In genomic region chr1:162609633-162610250, GRCm38 (mm10) we compare ENCODE assay signal across 26 mouse cellular contexts. TPM values are rescaled to one million over a fixed set of nuclear protein-coding genes. Genes with fewer than 3 reads are reported as not detected.
DNase-seq lines count a peak whose midpoint lies in the region; ATAC-seq and TF ChIP-seq lines count a peak whose summit lies in the region.
"Had no signal": no experiment of that assay in that cellular context is flagged by ENCODE, and none has a peak within 500 bp of the region (broad histone marks: within the 10 kb centered on the region; RNA-seq: fewer than 3 reads in every experiment).

No protein-coding gene starts in this region.

- no peak overlapping the region for H3K9ac ChIP-seq in forebrain, embryonic 16.5 days (replicated peaks; ENCODE audit: low read depth, low read length)
- H3K9ac ChIP-seq in forebrain, embryonic 12.5 days: no peak overlapping the region
- H3K9ac ChIP-seq in stomach, postnatal 0 days (ENCODE audit: low read length): no peak overlapping the region
- H3K9ac ChIP-seq: hindbrain, embryonic 13.5 days; kidney, embryonic 15.5 days; limb, embryonic 15.5 days had no signal

- TF ChIP-seq CTCF in stomach, postnatal 0 days (IDR thresholded peaks at IDR 0.05; ENCODE audit: low read depth): no peak

- H3K9me3 ChIP-seq in forebrain, embryonic 16.5 days (ENCODE audit: control insufficient read depth, low read length): no peaks in the 10 kb centered on the region
- no peaks in the 10 kb centered on the region for H3K9me3 ChIP-seq in forebrain, embryonic 12.5 days
- no peaks in the 10 kb centered on the region for H3K9me3 ChIP-seq in stomach, postnatal 0 days (ENCODE audit: control insufficient read depth, low read length)
- H3K9me3 ChIP-seq: hindbrain, embryonic 13.5 days; kidney, embryonic 15.5 days; limb, embryonic 15.5 days had no signal

- no peak overlapping the region for H3K4me3 ChIP-seq in forebrain, embryonic 16.5 days (replicated peaks; ENCODE audit: low read length)
- no peak overlapping the region for H3K4me3 ChIP-seq in forebrain, embryonic 12.5 days (replicated peaks)
- no peak overlapping the region for H3K4me3 ChIP-seq in stomach, postnatal 0 days (ENCODE audit: low read depth, low read length)
- H3K4me3 ChIP-seq: heart, adult 2 months; hindbrain, embryonic 13.5 days; kidney, embryonic 15.5 days; limb, embryonic 15.5 days had no signal

- no peaks in the 10 kb centered on the region for H3K27me3 ChIP-seq in forebrain, embryonic 16.5 days (replicated peaks; ENCODE audit: control insufficient read depth, insufficient read depth, low read length)
- H3K27me3 ChIP-seq in forebrain, embryonic 12.5 days: no peaks in the 10 kb centered on the region
- no peaks in the 10 kb centered on the region for H3K27me3 ChIP-seq in stomach, postnatal 0 days (ENCODE audit: control insufficient read depth, insufficient read depth, low read length)
- H3K27me3 ChIP-seq: hindbrain, embryonic 13.5 days; kidney, embryonic 15.5 days; limb, embryonic 15.5 days had no signal

- 28% methylated on average over 9 of the region's 9 CpGs for WGBS in forebrain, embryonic 16.5 days
- 33% methylated on average over 9 of the region's 9 CpGs for WGBS in forebrain, embryonic 12.5 days
- WGBS in stomach, postnatal 0 days: 38% methylated on average over 9 of the region's 9 CpGs

- TF ChIP-seq EP300 in stomach, postnatal 0 days (optimal IDR thresholded peaks at IDR 0.05): no peak

- ATAC-seq in forebrain, embryonic 16.5 days: peak; percentile 43; the same call in 1 of the 2 replicates
- ATAC-seq in forebrain, embryonic 12.5 days (ENCODE audit: low FRiP score): no peak
- ATAC-seq in monocyte, adult 5-6 weeks (replicated peaks; ENCODE audit: insufficient number of reproducible peaks, low FRiP score, low TSS enrichment, poor library complexity, severe bottlenecking): no peak
- no peak for ATAC-seq in stomach, postnatal 0 days (ENCODE audit: low FRiP score, low TSS enrichment)
- ATAC-seq: activated CD4-positive, CD25-positive, alpha-beta regulatory T cell, adult 4 months; intestine, embryonic 16.5 days had no signal

- H3K27ac ChIP-seq in forebrain, embryonic 16.5 days (ENCODE audit: low read length): no peak overlapping the region
- H3K27ac ChIP-seq in forebrain, embryonic 12.5 days: no peak overlapping the region
- no peak overlapping the region for H3K27ac ChIP-seq in stomach, postnatal 0 days (replicated peaks)
- H3K27ac ChIP-seq: heart, adult 2 months; hindbrain, embryonic 13.5 days; kidney, embryonic 15.5 days; limb, embryonic 15.5 days had no signal

- no peak overlapping the region for H3K4me2 ChIP-seq in forebrain, embryonic 16.5 days (ENCODE audit: low read length)
- H3K4me2 ChIP-seq in forebrain, embryonic 12.5 days: no peak overlapping the region
- no peak overlapping the region for H3K4me2 ChIP-seq in stomach, postnatal 0 days (replicated peaks; ENCODE audit: low read depth)
- H3K4me2 ChIP-seq: hindbrain, embryonic 13.5 days; kidney, embryonic 15.5 days; limb, embryonic 15.5 days had no signal

- peak; percentile 25 for DNase-seq in adrenal gland, postnatal 14 days
- DNase-seq in adrenal gland, adult 18-20 months (ENCODE audit: low spot score in 2 of 2): no peak
- DNase-seq in urinary bladder, postnatal 14 days (ENCODE audit: low spot score): peak; percentile 6
- no peak for DNase-seq in urinary bladder, postnatal 36 days (ENCODE audit: low spot score in 2 of 2)
- no peak for DNase-seq in stomach, postnatal 0 days (ENCODE audit: low spot score)
- DNase-seq: cerebellum, adult 2 months; heart, adult 2 months; lung, postnatal 10 days; retina, postnatal 1 day; thymus, postnatal 4 days had no signal

- H3K4me1 ChIP-seq in forebrain, embryonic 16.5 days (replicated peaks; ENCODE audit: control insufficient read depth, insufficient read depth, low read length): no peaks in the 10 kb centered on the region
- H3K4me1 ChIP-seq in forebrain, embryonic 12.5 days: peaks cover 23% of the 10 kb centered on the region
- no peaks in the 10 kb centered on the region for H3K4me1 ChIP-seq in stomach, postnatal 0 days (replicated peaks; ENCODE audit: control insufficient read depth, insufficient read depth)
- H3K4me1 ChIP-seq: hindbrain, embryonic 13.5 days; kidney, embryonic 15.5 days had no signal

- H3K36me3 ChIP-seq in forebrain, embryonic 16.5 days (ENCODE audit: control insufficient read depth, insufficient read depth): no peaks in the 10 kb centered on the region
- no peaks in the 10 kb centered on the region for H3K36me3 ChIP-seq in forebrain, embryonic 12.5 days (replicated peaks)
- H3K36me3 ChIP-seq in stomach, postnatal 0 days (ENCODE audit: control insufficient read depth, insufficient read depth, low read length): no peaks in the 10 kb centered on the region
- H3K36me3 ChIP-seq: hindbrain, embryonic 13.5 days; kidney, embryonic 15.5 days; limb, embryonic 15.5 days had no signal

RNA-seq across cellular contexts. Expression of gene Myoc, which starts 29.2 kb away (rescaled TPM):
- total RNA-seq in adrenal gland, postnatal 14 days (2021): 0.74 and 0.83 TPM in 2 replicates
- total RNA-seq in adrenal gland, adult 18-20 months (2021): 1 to 10 TPM; 2.8 to 3.3 TPM
- polyA plus RNA-seq in forebrain, embryonic 16.5 days (2015; fragmentation: Nextera tagmentation; extraction: Ambion mirVana): not detected in 2 replicates
- polyA plus RNA-seq in forebrain, embryonic 12.5 days (2016; fragmentation: Nextera tagmentation; extraction: Ambion mirVana): not detected in 2 replicates
- 0.19 to 0.43 TPM in 2 of 3 replicates, not detected in the other for total RNA-seq in monocyte, adult 5-6 weeks (2017)
- polyA plus RNA-seq in stomach, postnatal 0 days (2015; fragmentation: Nextera tagmentation; extraction: Ambion mirVana): not detected in 2 replicates
- total RNA-seq: megakaryocyte, adult 5-6 weeks; neutrophil, adult 5-6 weeks had no signal
- polyA plus RNA-seq: activated CD4-positive, CD25-positive, alpha-beta regulatory T cell, adult 4 months; hindbrain, embryonic 13.5 days; liver, embryonic 16.5 days had no signal

RNA-seq across cellular contexts. Expression of gene Vamp4, which starts 39.4 kb away (rescaled TPM):
- total RNA-seq in adrenal gland, postnatal 14 days (2021): 30.9 and 36.7 TPM in 2 replicates
- total RNA-seq in adrenal gland, adult 18-20 months (2021): 10 to 100 TPM; 38.4 to 40.7 TPM
- 79.8 and 81.2 TPM in 2 replicates for polyA plus RNA-seq in forebrain, embryonic 16.5 days (2015; fragmentation: Nextera tagmentation; extraction: Ambion mirVana)
- polyA plus RNA-seq in forebrain, embryonic 12.5 days (2016; fragmentation: Nextera tagmentation; extraction: Ambion mirVana): 61.2 and 66.2 TPM in 2 replicates
- total RNA-seq in monocyte, adult 5-6 weeks (2017): 94.8 to 131 TPM (median 105 TPM) in 3 replicates
- 32.9 and 33.1 TPM in 2 replicates for polyA plus RNA-seq in stomach, postnatal 0 days (2015; fragmentation: Nextera tagmentation; extraction: Ambion mirVana)

RNA-seq across cellular contexts. Expression of gene Myocos, which starts 48.3 kb away (rescaled TPM):
- total RNA-seq in adrenal gland, postnatal 14 days (2021): not detected in 2 replicates
- not detected for total RNA-seq in adrenal gland, adult 18-20 months (2021)
- not detected in 2 replicates for polyA plus RNA-seq in forebrain, embryonic 16.5 days (2015; fragmentation: Nextera tagmentation; extraction: Ambion mirVana)
- polyA plus RNA-seq in forebrain, embryonic 12.5 days (2016; fragmentation: Nextera tagmentation; extraction: Ambion mirVana): not detected in 2 replicates
- total RNA-seq in monocyte, adult 5-6 weeks (2017): not detected in 3 replicates
- polyA plus RNA-seq in stomach, postnatal 0 days (2015; fragmentation: Nextera tagmentation; extraction: Ambion mirVana): not detected in 2 replicates
- total RNA-seq: heart, adult 2 months; layer of hippocampus, postnatal 25 days; left cerebral cortex, postnatal 25 days; megakaryocyte, adult 5-6 weeks; neutrophil, adult 5-6 weeks had no signal
- polyA plus RNA-seq: activated CD4-positive, CD25-positive, alpha-beta regulatory T cell, adult 4 months; cerebellum, adult 2 months; cortical plate, adult 2 months; heart, adult 2 months; heart, embryonic 16.5 days; hindbrain, embryonic 13.5 days; intestine, embryonic 16.5 days; kidney, embryonic 15.5 days; large intestine, adult 2 months; limb, embryonic 15.5 days; liver, embryonic 16.5 days had no signal

Comparison
In these comparisons a context has a peak if more than half of its experiments do, and no peak if none do; other contexts are left out.
1. DNase-seq: peak in adrenal gland, postnatal 14 days (single experiment) and urinary bladder, postnatal 14 days (single experiment); none in adrenal gland, adult 18-20 months (0 of 2), urinary bladder, postnatal 36 days (0 of 2) and stomach, postnatal 0 days (single experiment).